Mouse (Mus musculus) T-helper 1 cell (primary cell): ENCODE measurements around the gene Olfr319.
"Not testable (repeated sequence)": the region's sequence is repeated elsewhere in the genome, so short reads cannot be mapped to it uniquely, and the experiment has no call there.

Experiments
- in situ Hi-C: fragments of 300-600 bp; cut with MboI, MseI; formaldehyde crosslinking; loops from one replicate; pipeline ENCODE4 v1.15.1; 2025; ENCODE audit warnings: high pct_unique_total_duplicates

Olfr319 gene

GRCm38 (mm10) chr11:58698862-58699261 lies at the start of gene Olfr319:
Olfr319 (plus strand) TSS chr11:58699162.
- in situ Hi-C loops, result no loop called here

- in situ Hi-C loops, result no loop called here
Observed at GRCm38 (mm10) chr11:58655151-58655550, 43.8 kb upstream of the Olfr319 start.

- in situ Hi-C loops, result no loop called here
Observed at GRCm38 (mm10) chr11:58658596-58658995, 40.4 kb upstream of the Olfr319 start, which contains the start of gene Olfr322. Olfr322 (plus strand) TSS chr11:58658782.

- in situ Hi-C loops, result no loop called here
Observed at GRCm38 (mm10) chr11:58669252-58669651, 29.7 kb upstream of the Olfr319 start.

DNA sequence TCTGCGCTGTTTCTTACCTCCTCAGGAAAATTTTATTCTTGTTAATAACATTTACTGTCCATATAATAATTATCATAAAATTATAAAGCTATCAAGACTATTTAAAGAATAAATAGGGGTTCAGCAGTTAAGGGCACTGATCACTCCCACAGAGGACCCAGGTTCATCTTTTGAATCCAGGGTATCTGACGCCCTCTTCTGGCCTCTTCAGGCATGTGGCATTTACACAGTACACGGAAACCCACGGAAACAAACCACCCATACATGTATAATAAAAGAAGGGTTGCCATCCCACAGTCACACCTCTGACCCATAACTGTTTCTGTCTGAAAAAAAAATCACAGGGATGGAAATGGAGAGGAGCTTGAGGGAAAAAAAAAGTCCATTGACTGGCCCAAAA lies 27.1 kb upstream of the Olfr319 start:
- in situ Hi-C loops, result no loop called here

GRCm38 (mm10) chr11:58680799-58681198 lies 18.2 kb upstream of the Olfr319 start, which contains the start of gene Olfr320:
Olfr320 (plus strand) TSS chr11:58681099.
- in situ Hi-C loops, result loop anchor here (5.0 kb wide), 1 partner anchor 42 kb away; the partner anchor contains the start of gene Olfr318

- in situ Hi-C loops, result no loop called here
Observed at GRCm38 (mm10) chr11:58709086-58709485, 10.1 kb downstream of the Olfr319 start.

- in situ Hi-C loops, result not testable (repeated sequence)
Observed at GRCm38 (mm10) chr11:58717723-58718122, 18.8 kb downstream of the Olfr319 start.

GRCm38 (mm10) chr11:58719701-58720100 lies 20.7 kb downstream of the Olfr319 start:
- in situ Hi-C loops, result loop anchor here (5.0 kb wide), 1 partner anchor 37 kb away; the partner anchor contains the start of gene Olfr320

- in situ Hi-C loops, result loop anchor here (5.0 kb wide), 1 partner anchor 42 kb away; the partner anchor contains the start of gene Olfr320
Observed at GRCm38 (mm10) chr11:58723914-58724313, 25.0 kb downstream of the Olfr319 start, which contains the start of gene Olfr318. Olfr318 (minus strand) TSS chr11:58724014.

- in situ Hi-C loops, result not testable (repeated sequence)
Observed at GRCm38 (mm10) chr11:58727896-58728650, 29.1 kb downstream of the Olfr319 start.

DNA sequence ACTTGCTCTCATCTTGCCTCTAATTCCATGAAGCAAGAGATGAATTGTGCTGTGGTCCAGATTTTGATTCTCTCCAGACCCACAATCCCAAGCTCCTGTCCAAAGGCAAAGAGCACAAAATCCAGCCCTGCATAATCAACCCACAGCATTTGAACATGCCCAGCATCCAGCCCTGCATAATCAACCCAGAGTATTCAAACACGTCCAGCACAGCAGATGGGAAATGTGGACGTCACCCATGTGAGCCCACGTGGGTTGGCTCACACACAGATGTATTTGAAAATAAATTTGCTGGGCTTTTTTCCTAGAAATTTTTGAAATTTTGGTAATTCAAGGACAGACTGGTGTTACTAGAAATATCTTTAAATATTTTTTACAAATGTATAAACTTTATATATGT lies 34.4 kb downstream of the Olfr319 start:
- in situ Hi-C loops, result no loop called here

- in situ Hi-C loops, result no loop called here
Observed at GRCm38 (mm10) chr11:58738792-58739262, 39.9 kb downstream of the Olfr319 start, which contains the start of gene Olfr317. Olfr317 (minus strand) TSS chr11:58739212.

DNA sequence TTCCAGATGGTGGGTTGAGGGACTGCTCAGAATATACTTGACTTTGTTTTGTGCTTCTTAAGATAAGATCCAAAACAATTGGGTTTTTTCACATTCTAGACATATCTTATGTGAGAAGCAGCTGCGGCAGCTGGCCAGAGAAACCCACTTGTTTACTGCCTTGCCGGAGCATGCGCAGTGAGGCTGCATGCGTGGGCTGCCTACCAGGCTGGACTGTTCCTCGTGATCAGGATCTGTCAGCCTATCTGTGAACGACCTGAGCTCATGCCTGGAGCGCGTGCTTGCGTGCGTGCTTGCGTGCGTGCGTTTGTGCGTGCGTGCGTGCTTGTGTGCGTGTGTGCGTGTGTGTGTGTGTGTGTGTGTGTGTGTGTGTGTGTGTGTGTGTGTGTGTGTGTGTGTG lies 52.1 kb downstream of the Olfr319 start:
- in situ Hi-C loops, result not testable (repeated sequence)

DNA sequence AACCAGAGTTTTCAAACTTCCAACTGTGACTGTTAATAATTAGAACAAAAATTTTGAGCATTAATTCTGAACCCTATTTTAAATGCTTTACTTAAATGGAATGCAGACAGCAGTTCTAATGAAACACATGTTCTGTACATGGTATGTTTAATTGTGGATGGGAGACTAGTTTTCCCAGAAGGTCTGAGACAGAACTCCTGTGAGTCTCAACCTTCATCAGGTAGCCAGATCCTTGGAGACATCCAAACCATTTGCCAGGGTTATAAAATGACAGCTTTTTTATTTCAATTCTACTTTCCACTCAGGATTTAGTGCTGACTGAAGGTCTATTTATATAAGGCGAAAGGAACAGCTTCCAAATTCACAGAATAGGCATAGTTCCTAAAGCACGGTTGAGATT lies 53.5 kb downstream of the Olfr319 start, which contains the start of gene Olfr316:
Olfr316 (plus strand) TSS at position 301 of the 400 bp plus-strand sequence.
- in situ Hi-C loops, result no loop called here
